Mouse (Mus musculus): ENCODE results near the gene Nrsn1. TPM values are rescaled to one million over a fixed set of nuclear protein-coding genes. Genes with fewer than 3 reads are reported as not detected.

The Nrsn1 gene
- total and polyA plus RNA-seq, 3 experiments: 0.21 to 0.34 TPM; not detected in 1

- Histone ChIP-seq H3K27ac (no peak overlapping the region), H3K4me3 (no peak overlapping the region), H3K27me3 (ENCODE audit: control insufficient read depth, insufficient read depth, low read length) (no peaks in the 10 kb centered on the region), H3K4me1 (ENCODE audit: control insufficient read depth, insufficient read depth, low read length) (no peaks in the 10 kb centered on the region), H3K36me3 (ENCODE audit: control insufficient read depth, insufficient read depth, low read length) (no peaks in the 10 kb centered on the region), H3K9ac (ENCODE audit: low read depth, low read length) (no peak overlapping the region), H3K79me2 (replicated peaks; ENCODE audit: control insufficient read depth, insufficient read depth, low read length) (no peaks in the 10 kb centered on the region)
- 67% methylated on average over 5 of the region's 5 CpGs for WGBS
- DNase-seq: no peak
- TF ChIP-seq CTCF (IDR thresholded peaks at IDR 0.05) (no peak), POLR2A (IDR thresholded peaks at IDR 0.05; ENCODE audit: insufficient read depth, low read depth, low read length) (no peak)
- intact Hi-C loops (cut with DNase I): no loop called here
Observed at GRCm38 (mm10) chr13:25220186-25220787, 50.0 kb downstream of the Nrsn1 start.

DNA sequence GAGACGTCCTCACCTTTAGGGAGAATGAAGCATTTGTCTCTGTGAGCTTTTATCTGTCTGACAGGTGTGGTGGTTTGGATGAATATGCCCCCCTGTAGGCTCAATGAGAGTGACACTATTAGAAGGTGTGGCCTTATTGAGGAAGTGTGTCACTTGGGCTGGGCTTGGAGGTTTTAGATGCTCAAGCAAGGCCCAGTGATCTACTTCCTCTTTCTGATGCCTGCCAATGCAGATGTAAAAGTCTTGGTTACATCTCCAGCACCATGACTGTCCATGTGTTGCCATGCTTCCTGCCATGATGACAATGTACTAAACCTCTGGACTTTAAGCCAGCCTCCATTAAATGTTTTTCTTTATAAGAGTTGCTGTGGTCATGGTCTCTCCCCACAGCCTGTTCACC lies 51.9 kb downstream of the Nrsn1 start:
- no peak for DNase-seq
- no peak overlapping the region for H3K9ac ChIP-seq (ENCODE audit: low read depth, low read length)
- no peak overlapping the region for H3K4me3 ChIP-seq
- WGBS: 67% methylated on average over 1 of the region's 1 CpGs
- no peaks in the 10 kb centered on the region for H3K4me1 ChIP-seq (ENCODE audit: control insufficient read depth, insufficient read depth, low read length)
- H3K36me3 ChIP-seq (ENCODE audit: control insufficient read depth, insufficient read depth, low read length): no peaks in the 10 kb centered on the region
- no peaks in the 10 kb centered on the region for H3K27me3 ChIP-seq (ENCODE audit: control insufficient read depth, insufficient read depth, low read length)
- intact Hi-C loops (cut with DNase I): no loop called here
- H3K79me2 ChIP-seq (replicated peaks; ENCODE audit: control insufficient read depth, insufficient read depth, low read length): no peaks in the 10 kb centered on the region
- TF ChIP-seq CTCF (IDR thresholded peaks at IDR 0.05) (no peak), POLR2A (IDR thresholded peaks at IDR 0.05; ENCODE audit: insufficient read depth, low read depth, low read length) (no peak), EP300 (IDR thresholded peaks at IDR 0.05; ENCODE audit: insufficient read depth, low read depth, low read length) (no peak)
- H3K27ac ChIP-seq: no peak overlapping the region

GRCm38 (mm10) chr13:25206950-25207349 lies 63.4 kb downstream of the Nrsn1 start:
- no peaks in the 10 kb centered on the region for H3K36me3 ChIP-seq (ENCODE audit: control insufficient read depth, insufficient read depth, low read length)
- TF ChIP-seq POLR2A (IDR thresholded peaks at IDR 0.05; ENCODE audit: insufficient read depth, low read depth, low read length): no peak
- TF ChIP-seq EP300 (IDR thresholded peaks at IDR 0.05; ENCODE audit: insufficient read depth, low read depth, low read length): no peak
- no peak for TF ChIP-seq CTCF (IDR thresholded peaks at IDR 0.05)
- WGBS: 84% methylated on average over 5 of the region's 5 CpGs
- no peak overlapping the region for H3K9ac ChIP-seq (ENCODE audit: low read depth, low read length)
- H3K27ac ChIP-seq: no peak overlapping the region
- H3K27me3 ChIP-seq (ENCODE audit: control insufficient read depth, insufficient read depth, low read length): no peaks in the 10 kb centered on the region
- DNase-seq: no peak
- H3K4me3 ChIP-seq: no peak overlapping the region
- H3K79me2 ChIP-seq (replicated peaks; ENCODE audit: control insufficient read depth, insufficient read depth, low read length): no peaks in the 10 kb centered on the region
- no peaks in the 10 kb centered on the region for H3K4me1 ChIP-seq (ENCODE audit: control insufficient read depth, insufficient read depth, low read length)
- intact Hi-C loops (cut with DNase I): no loop called here

Other genes starting within 250 kb of the Nrsn1 start
- not detected for gene Dcdc2a, start 214.5 kb downstream of the Nrsn1 start, total RNA-seq (2021)
- gene Dcdc2a, start 214.5 kb downstream of the Nrsn1 start, polyA plus RNA-seq (2012; rRNA removed): 0.12 TPM in 1 of 2 replicates, not detected in the other